Mouse (Mus musculus) embryonic fibroblast, embryonic 13.5 days (primary cell): ENCODE results near the gene Kcnip1.

Experiments
- CTCF ChIP-seq: IDR thresholded peaks from 2 replicates; pipeline ENCODE4 v1.5.1; 2011; ENCODE audit warnings: mild to moderate bottlenecking, control low read depth, low read length, moderate library complexity, borderline replicate concordance; ENCODE audit not compliant: insufficient read depth
- POLR2A ChIP-seq: IDR thresholded peaks from 2 replicates; pipeline ENCODE4 v1.6.1; 2011; ENCODE audit warnings: low read depth, mild to moderate bottlenecking, control low read depth, low read length, moderate library complexity

GRCm38 (mm10) chr11:33870246-33870645, 122.7 kb downstream of the Kcnip1 start:
- no peak for TF ChIP-seq CTCF
- TF ChIP-seq POLR2A: no peak
